Mouse (Mus musculus) heart, adult 2 months (tissue): ENCODE measurements around the gene Gm49776. TPM values are rescaled to one million over a fixed set of nuclear protein-coding genes. Genes with fewer than 3 reads are reported as not detected.
A peak's percentile ranks its signal among the peaks of the same experiment; 100 is the strongest.

Source experiments
- DNase-seq, 2 experiments: peaks; one replicate each; pipeline ENCODE4 v3.0.0; 2021
- H3K27ac ChIP-seq: fragments of 200-600 bp; 2 replicates; pipeline ENCODE4 v1.8.1; 2022
- H3K27me3 ChIP-seq: fragments of 200-500 bp; 2 replicates; pipeline ENCODE4 v1.6.1; 2012; ENCODE audit warnings: mild to moderate bottlenecking, low read length, inconsistent platforms, mixed read lengths; ENCODE audit not compliant: control insufficient read depth, insufficient read depth
- H3K36me3 ChIP-seq: fragments of 200-500 bp; 2 replicates; pipeline ENCODE4 v1.6.1; 2012; ENCODE audit warnings: low read length, inconsistent platforms; ENCODE audit not compliant: control insufficient read depth, insufficient read depth
- H3K4me1 ChIP-seq: fragments of 200-500 bp; 2 replicates; pipeline ENCODE4 v1.6.1; 2011; ENCODE audit warnings: low read length; ENCODE audit not compliant: control insufficient read depth, insufficient read depth
- H3K4me3 ChIP-seq: fragments of 200-600 bp; 2 replicates; pipeline ENCODE4 v1.8.1; 2022
- H3K79me2 ChIP-seq: fragments of 200-500 bp; replicated peaks from 2 replicates; pipeline ENCODE4 v1.6.1; 2012; ENCODE audit warnings: mild to moderate bottlenecking, inconsistent platforms, low read length, moderate library complexity, mixed read lengths; ENCODE audit not compliant: control insufficient read depth, insufficient read depth
- H3K9ac ChIP-seq: fragments of 200-500 bp; 2 replicates; pipeline ENCODE4 v1.6.1; 2012; ENCODE audit warnings: low read depth, mild to moderate bottlenecking, control low read depth, inconsistent platforms, low read length, mixed read lengths
- CTCF ChIP-seq: fragments of 200-600 bp; IDR thresholded peaks from 2 replicates; pipeline ENCODE4 v1.8.1; 2022; ENCODE audit warnings: antibody characterized with exemption, mild to moderate bottlenecking, moderate library complexity
- EP300 ChIP-seq: fragments of 200-500 bp; IDR thresholded peaks from 2 replicates; pipeline ENCODE4 v1.6.1; 2011; ENCODE audit warnings: low read depth, low read length, control low read depth; ENCODE audit not compliant: insufficient read depth
- POLR2A ChIP-seq: fragments of 200-500 bp; IDR thresholded peaks from 2 replicates; pipeline ENCODE4 v1.6.1; 2011; ENCODE audit warnings: mild to moderate bottlenecking, low read depth, low read length, control low read depth; ENCODE audit not compliant: insufficient read depth
- WGBS: fragments of 180-500 bp; shearing (Covaris S2); methylation state at CpG from one replicate; pipeline ENCODE4 v1.1.7; 2018; 5-methylcytosine and 5-hydroxymethylcytosine counted together
- intact Hi-C: fragments of 180-260 bp; cut with DNase I; formaldehyde crosslinking; loops from one replicate; pipeline ENCODE4 v1.15.1; 2025
- polyA plus RNA-seq: library from polyadenylated mRNA; depleted of rRNA; stranded (reverse); fragments of >200 nt; gene quantifications from 2 replicates; pipeline ENCODE4 v1.2.3, GENCODE M21; 2012
- total RNA-seq, 2 experiments: library from RNA; stranded (reverse); gene quantifications; 2 replicates each; pipeline ENCODE4 v1.2.3; 2021

The Gm49776 gene
- total and polyA plus RNA-seq, 3 experiments: not detected

- peaks cover 5% of the 10 kb centered on the region; the same call in 1 of the 2 replicates for H3K36me3 ChIP-seq
- H3K27me3 ChIP-seq: no peaks in the 10 kb centered on the region
- peak overlapping the region; percentile 99 for H3K4me3 ChIP-seq
- intact Hi-C loops: loop anchor here (2.0 to 10.0 kb wide), 3 partner anchors 15 to 565 kb away; partner anchors contain the start of genes Cdc45, Dgcr8, Ufd1 and Zdhhc8
- H3K79me2 ChIP-seq: peaks cover 5% of the 10 kb centered on the region
- H3K4me1 ChIP-seq: peaks cover 5% of the 10 kb centered on the region
- WGBS: 3% methylated on average over 27 of the region's 27 CpGs
- peak; percentile 59 to 72 for DNase-seq
- TF ChIP-seq CTCF: no peak
- no peak for TF ChIP-seq POLR2A
- no peak for TF ChIP-seq EP300
- H3K27ac ChIP-seq: peak overlapping the region; percentile 76
- H3K9ac ChIP-seq: peak overlapping the region; percentile 78
These were observed 8.7 kb downstream of the Gm49776 start for GRCm38 (mm10) chr16:18249364-18249967.

GRCm38 (mm10) chr16:18248433-18249363 is 9.4 kb downstream of the Gm49776 start, which contains the start of the genes Trmt2a and Ranbp1:
TSS of gene Trmt2a (plus strand) at chr16:18248679.
TSS of gene Ranbp1 (minus strand) at chr16:18248732.
- intact Hi-C loops: loop anchor here (2.0 to 10.0 kb wide), 3 partner anchors 14 to 566 kb away; partner anchors contain the start of genes Cdc45, Dgcr8, Ufd1 and Zdhhc8
- under 1% methylated on average over 100 of the region's 102 CpGs for WGBS
- H3K36me3 ChIP-seq: peaks cover 5% of the 10 kb centered on the region; the same call in 1 of the 2 replicates
- DNase-seq: peak; percentile 99
- peak within 1 kb of the TSS; percentile 76 for H3K27ac ChIP-seq
- H3K9ac ChIP-seq: peak within 1 kb of the TSS; percentile 85
- TF ChIP-seq EP300 (0 out of 2 replicates have a peak, but pooled peaks have one; percentile 44), CTCF (peak; percentile 25; the same call in 1 of the 2 replicates), POLR2A (peak; percentile 92)
- no peaks in the 10 kb centered on the region for H3K27me3 ChIP-seq
- peaks cover 5% of the 10 kb centered on the region for H3K79me2 ChIP-seq
- peaks cover 5% of the 10 kb centered on the region for H3K4me1 ChIP-seq
- peak within 1 kb of the TSS; percentile 99 for H3K4me3 ChIP-seq

- DNase-seq: no peak
- intact Hi-C loops: loop anchor here (2.0 to 10.0 kb wide), 3 partner anchors 13 to 567 kb away; partner anchors contain the start of genes Cdc45, Dgcr8, Ufd1 and Zdhhc8
- no peaks in the 10 kb centered on the region for H3K27me3 ChIP-seq
- H3K9ac ChIP-seq: peak overlapping the region; percentile 85
- H3K36me3 ChIP-seq: peaks cover 5% of the 10 kb centered on the region; the same call in 1 of the 2 replicates
- H3K27ac ChIP-seq: peak overlapping the region; percentile 76
- TF ChIP-seq POLR2A (no peak), EP300 (no peak), CTCF (no peak)
- WGBS: under 1% methylated on average over 33 of the region's 33 CpGs
- H3K4me1 ChIP-seq: peaks cover 5% of the 10 kb centered on the region
- peaks cover 5% of the 10 kb centered on the region for H3K79me2 ChIP-seq
- H3K4me3 ChIP-seq: peak overlapping the region; percentile 99
These were observed 10.4 kb downstream of the Gm49776 start for GRCm38 (mm10) chr16:18247521-18248399.

GRCm38 (mm10) chr16:18241581-18241980 is 16.5 kb downstream of the Gm49776 start:
- no peak for TF ChIP-seq POLR2A
- no peak for TF ChIP-seq EP300
- Histone ChIP-seq H3K27ac (no peak overlapping the region), H3K79me2 (no peaks in the 10 kb centered on the region; the same call in 1 of the 2 replicates), H3K27me3 (no peaks in the 10 kb centered on the region), H3K36me3 (no peaks in the 10 kb centered on the region), H3K4me1 (no peaks in the 10 kb centered on the region), H3K4me3 (no peak overlapping the region), H3K9ac (no peak overlapping the region)
- intact Hi-C loops: loop anchor here (10.0 kb wide), 1 partner anchor 573 kb away; the partner anchor contains the start of genes Cdc45 and Ufd1
- no peak for DNase-seq
- 90% methylated on average over 10 of the region's 10 CpGs for WGBS
